Mouse (Mus musculus) ovary, postnatal 36 days (tissue): ENCODE results near the gene Chrm4.
A peak's percentile ranks its signal among the peaks of the same experiment; 100 is the strongest.

Experiments used
- DNase-seq: peaks from one replicate; pipeline ENCODE4 v3.0.0; 2022; ENCODE audit warnings: low spot score, mixed read lengths

The Chrm4 gene

DNA sequence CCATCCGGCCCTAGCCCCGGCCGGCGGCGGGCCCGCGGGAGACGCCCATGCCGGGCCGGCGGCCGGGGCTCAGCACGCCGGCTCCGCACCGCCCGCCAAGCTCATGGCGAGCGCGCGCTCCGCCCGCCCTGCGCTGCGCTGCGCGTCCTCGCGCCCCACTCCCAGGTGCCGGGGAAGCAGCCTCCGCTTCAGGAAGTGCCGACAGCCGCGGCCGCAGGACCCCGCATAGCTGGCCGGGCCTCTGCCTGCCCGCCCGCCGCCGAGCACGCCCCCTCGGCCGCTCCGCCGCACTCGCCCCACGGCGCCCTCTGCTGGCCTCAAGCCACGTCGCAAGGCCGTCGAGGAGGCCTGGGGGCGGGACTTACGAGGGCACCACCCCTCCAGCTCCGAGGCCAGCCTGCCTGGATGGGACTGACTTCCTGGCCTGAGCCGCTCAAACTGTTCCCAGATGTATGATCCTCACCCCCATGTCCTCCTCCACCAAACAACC is 36.4 kb downstream of the Chrm4 start:
- DNase-seq = peak; percentile 98

DNA sequence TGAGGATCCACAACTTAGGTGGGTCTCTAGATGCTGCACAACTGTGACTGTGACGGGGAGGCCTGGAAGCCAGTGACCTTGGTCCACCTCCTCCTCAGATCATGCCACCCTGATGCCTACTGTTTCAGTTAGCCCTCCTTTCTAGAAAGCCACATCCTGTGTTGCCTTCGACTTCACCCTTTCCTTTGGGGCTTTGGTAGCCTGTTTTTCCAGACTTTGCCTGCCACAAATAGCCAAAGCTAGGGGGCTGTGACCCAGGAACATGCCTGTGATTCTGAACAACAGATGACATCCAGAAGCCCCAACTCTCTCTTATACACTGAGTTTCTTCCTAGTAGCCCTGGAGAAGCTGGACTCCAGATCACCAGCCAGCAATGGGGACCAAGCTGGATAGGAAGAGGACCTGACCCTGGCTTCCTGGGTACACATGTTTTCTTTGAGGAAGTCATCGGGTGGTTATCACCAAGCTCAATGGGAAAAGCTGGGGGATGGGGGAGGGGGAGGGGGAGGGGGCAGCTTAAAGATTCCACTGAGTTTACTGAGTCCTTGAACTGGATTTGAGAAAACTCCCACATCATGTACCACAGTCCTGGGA is 37.7 kb downstream of the Chrm4 start:
- no peak for DNase-seq

DNA sequence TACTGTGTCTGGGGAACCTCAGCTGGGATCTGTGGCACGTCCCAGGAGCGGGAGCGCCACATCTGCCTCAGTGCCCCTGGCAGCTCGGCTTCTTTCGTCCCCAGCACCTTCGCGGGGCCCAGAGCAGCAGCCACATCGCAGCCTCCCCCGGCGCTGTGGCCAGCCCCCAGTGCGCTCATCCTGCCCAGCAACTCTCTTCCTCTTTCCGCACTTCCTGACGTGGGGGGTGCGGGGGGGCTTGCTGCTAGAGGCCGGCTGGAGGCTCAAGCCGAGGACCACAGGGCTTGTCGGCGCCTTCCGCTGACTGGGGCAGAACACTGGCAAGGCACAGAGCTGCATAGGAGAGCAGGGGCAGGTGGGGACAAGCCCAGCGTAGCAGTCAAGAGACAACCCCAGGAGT is 38.4 kb downstream of the Chrm4 start:
- no peak for DNase-seq

DNA sequence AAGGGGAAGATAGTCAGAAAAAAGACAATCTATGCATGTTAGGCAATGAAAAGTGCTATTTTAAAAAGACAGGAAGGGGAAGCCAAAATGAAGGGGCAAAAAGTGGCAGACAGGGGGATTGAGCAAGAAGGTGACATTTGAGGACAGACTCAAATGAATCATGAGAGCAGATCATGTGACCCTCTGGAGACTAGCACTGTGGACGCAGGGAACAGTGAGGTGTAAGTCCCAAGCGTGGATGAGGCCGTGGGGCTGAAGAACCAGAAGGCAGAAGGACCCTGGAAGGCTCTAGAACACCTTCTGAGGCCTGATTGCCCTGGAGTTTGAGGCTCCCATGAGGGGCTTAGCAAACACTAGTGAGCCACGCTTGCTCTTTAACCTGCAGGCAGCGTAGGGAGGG is 39.3 kb downstream of the Chrm4 start:
- DNase-seq = no peak

DNA sequence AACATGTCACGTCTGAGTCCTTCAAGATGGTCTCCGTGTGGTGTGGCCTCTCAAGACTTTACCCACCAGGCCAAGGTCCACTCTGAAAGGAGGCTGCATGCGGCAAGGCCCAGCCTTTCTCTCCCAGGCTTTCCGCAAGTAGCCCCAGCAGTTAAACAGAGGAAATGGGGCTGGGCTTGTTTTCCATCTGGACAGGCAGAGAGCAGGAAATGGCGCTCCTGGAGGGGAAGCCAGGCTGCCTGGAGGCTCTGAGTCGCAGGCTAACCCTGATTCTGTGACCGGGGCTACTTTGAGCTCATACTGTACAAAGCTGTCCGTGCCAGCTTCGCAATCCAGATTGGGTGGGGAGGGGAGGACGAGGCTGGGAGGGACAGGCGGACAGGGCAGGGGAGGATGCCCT is 40.9 kb downstream of the Chrm4 start:
- DNase-seq = no peak

DNA sequence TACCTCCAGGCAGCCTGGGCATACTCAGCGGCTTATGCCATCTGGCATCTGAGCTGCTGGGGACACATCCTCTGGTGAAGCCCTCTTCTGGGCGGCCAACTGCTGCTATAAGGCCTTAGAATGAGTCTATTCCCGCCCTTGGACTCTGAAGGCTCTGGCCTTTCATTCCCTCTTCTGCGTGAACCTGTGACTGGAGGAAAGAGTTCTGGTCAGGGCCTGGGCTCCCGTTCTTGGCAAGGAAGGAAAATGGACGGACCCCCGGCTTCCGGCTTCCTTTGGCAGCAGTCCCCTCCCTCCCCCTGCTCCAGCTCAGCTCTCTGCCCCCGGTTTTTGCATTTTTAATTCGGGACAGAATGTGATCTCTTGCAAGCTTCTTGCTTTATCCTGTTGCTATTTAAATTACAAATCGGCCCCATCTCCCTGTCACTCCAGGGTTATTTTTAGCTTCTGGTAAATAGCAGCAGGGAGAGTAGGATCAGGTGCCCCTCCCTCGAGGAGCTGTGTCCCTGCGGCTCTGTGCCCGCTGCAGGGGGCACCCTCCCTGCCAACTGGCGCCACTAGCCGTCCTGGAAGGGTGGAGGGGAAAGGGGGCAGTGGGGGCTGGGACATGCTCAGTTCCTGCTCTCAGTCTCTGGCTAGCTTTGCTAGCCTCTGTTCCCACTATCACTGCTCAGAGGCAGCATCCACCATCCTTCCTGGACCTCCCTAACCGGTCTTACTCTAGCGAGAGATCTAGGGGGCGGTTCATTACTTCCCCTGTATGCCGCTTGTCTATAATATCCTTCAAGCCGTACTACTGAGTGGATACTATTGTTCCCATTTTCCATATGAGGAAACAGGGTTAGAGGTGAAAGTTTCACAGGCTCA is 44.4 kb downstream of the Chrm4 start:
- DNase-seq = no peak

DNA sequence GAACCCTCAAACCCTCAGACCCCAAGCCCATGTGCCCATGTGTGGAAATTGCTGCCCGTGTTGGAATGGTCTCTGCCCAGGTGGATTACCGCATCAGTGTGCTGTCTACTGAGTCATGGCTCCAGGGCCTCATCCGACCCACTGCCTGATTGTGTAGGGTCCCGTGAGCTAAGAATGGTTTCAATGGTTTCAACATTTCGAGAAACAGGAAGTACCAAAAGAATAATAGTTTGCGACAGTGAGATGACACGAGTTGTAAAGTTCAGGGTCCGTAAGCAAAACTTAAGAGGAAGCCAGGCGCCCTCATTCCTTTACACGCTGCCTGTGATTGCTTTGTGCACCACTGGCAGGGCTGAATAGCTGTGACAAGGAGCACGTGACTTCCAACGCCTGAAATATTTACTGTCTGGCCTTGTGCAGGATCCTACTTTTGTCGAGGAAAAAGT is 45.1 kb downstream of the Chrm4 start:
- DNase-seq = no peak

DNA sequence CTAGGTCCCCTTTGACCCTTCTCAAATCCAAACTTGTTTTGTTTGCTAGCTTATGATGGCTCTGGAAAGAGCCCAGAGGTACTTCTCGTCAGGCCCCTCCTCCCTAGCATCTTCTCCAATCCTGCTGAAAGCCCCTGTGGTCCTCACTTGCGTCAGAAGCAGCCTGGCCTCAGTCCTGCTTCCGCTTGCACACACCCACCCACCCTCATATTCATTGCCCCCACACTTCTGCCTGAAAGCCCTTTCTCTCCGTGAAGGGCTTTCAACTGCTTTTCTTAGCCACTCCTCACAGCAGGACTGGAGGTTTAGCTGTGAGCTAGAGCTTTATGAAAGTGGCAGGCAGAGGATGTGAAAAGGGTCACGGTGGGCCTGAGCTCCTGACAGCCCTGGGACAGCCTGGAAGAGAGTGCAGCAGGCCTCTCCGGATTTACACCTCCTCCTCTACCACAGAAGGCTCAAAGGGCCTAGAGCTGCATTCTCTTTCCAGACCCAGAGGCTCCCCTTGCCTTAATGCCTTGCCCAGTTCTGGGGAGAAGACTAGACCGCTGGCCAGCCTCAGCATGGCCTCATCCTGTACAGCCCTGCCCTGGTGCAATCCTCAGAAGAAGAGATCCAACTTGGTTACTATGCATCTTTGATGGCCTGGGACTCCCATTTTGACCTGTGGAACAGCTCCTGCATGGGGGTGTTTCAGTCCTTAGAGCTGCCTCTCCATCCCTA is 46.5 kb downstream of the Chrm4 start:
- DNase-seq = no peak

DNA sequence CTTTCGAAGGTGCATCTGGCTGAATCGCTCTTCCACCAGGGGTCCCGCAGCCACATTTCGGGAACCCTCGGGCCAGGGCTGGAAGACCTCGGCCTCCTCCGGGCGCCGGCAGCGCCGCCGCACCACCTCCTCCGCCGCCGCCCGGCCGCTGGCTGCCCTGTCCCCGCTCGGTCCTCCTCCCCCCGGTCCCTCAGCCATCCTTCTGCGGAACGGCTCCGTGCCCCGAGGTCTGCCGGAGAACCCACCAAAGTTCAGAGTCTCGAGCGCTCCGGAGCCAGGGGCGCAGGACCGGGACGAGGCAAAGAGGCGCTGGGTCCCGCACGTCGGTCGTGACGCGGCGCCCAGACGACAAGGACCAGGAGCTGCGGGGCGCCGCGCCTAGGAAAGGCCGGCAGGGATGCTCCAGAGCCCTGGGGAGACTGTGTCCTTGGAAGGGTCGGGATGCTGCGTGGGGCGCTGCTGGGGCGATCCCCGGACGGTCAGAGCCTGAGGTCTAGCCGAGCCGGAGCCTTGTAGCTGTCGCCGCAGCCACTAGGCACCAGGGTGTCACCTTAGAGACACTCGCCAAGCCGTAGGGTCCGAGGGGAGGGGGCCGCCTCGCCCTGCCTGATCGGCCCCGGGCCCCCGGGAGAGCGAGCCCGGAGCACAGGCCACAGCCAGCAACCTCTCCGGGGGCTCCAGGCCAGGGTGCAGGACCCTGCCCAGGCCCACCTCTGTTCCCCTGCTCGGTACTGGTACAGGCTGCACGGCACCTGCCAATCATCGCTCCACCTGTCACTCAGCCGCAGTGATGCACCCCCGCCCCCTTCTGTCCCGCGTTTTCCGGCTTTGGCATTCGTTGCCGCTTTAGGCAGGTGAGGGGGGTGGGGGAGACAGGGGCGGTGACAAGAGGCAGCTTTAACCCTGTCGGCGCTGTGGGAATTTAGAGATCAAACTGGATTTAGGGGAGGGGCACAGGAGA is 48.8 kb downstream of the Chrm4 start, which contains the start of gene Dgkz:
TSS of gene Dgkz (minus strand) at position 284 of the 961 bp plus-strand sequence.
- DNase-seq = no peak

DNA sequence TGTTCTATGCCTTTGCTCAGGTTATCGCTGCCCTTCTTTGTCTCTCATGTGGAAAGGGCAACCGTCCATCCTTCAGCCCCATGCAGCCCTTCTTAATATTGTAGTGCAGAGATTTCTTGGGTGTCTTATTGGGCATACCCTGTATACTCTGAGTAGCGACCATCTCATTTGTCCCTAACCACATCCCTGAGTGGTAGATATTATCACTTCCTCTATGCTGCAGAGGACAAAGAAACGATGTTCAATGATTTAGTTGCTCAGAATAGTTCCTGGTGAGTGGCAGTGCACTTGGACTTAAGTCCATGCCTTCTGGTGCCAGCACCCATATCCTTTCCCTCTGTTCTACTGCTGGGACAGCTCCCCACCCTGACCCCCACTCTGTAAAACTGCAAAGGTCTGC is 50.9 kb downstream of the Chrm4 start:
- no peak for DNase-seq
